Mouse (Mus musculus): ENCODE measurements around the gene Rnf216. TPM values are rescaled to one million over a fixed set of nuclear protein-coding genes. Genes with fewer than 3 reads are reported as not detected.

Gene Rnf216
- total and polyA plus RNA-seq, 3 experiments: 15.5 to 30.7 (median 18.2) TPM

DNA sequence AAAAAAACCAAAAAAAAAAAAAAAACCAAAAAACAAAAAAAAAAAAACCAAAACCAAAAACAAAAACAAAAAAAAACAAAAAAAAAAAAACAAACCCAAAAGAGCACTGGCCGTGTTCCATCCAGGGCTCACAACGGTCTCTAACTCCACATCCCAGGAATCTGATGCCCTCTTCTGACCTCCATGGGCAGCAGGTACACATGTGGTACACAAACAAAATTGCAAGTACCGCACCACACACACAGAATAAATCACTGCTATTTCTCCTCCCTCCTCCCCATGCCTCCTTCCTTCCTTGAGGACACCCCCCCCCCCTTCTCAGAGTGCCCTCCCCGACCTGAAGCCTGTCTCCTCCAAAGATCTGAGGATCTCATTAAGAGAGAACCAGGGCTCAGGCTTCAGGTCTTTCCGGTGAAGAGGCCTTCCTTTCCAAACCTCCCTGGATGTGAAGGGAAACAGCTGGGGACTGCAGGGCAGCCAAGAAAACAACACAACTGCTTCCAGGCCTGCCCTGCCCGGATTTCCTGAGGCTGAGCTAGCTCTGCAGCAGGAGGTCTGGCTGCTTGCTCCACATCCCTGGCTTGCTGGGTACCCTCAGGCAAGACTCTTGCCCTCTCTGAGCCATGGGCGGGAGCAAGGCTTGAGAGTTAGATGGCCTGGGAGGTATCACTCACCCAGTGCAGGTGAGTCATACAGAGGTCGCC lies 167.7 kb downstream of the Rnf216 start:
- DNase-seq (ENCODE audit: extremely low read depth): no peak
- Histone ChIP-seq H3K9ac (ENCODE audit: insufficient read depth, low read depth) (no peak overlapping the region), H3K4me3 (replicated peaks in 1 of 3; ENCODE audit: low read depth in 2 of 3, low read length in 2 of 3, poor library complexity in 1 of 3) (no peak overlapping the region), H3K9me3 (replicated peaks; ENCODE audit: low read length) (peaks cover 5% of the 10 kb centered on the region), H3K4me2 (ENCODE audit: insufficient read depth, low read depth, poor library complexity, severe bottlenecking) (no peak overlapping the region), H3K27ac (ENCODE audit: insufficient read depth, low read depth) (no peak overlapping the region), H3K79me2 (replicated peaks; ENCODE audit: control insufficient read depth, extremely low read depth, insufficient read depth, poor library complexity, severe bottlenecking) (no peaks in the 10 kb centered on the region), H3K27me3 (replicated peaks) (no peaks in the 10 kb centered on the region), H3K36me3 (replicated peaks in 1 of 2; ENCODE audit: control insufficient read depth in 1 of 2, insufficient read depth in 1 of 2, low read length in 1 of 2) (no peaks in the 10 kb centered on the region), H3K4me1 (ENCODE audit: control insufficient read depth in 1 of 2, insufficient read depth in 2 of 2) (peaks cover 23 to 39% of the 10 kb centered on the region in 2 experiments)
- in situ Hi-C loops (cut with MboI; ENCODE audit: low pct_ligation_motif_present, low pct_unique_long_range_greater_than_20kb, low sequenced_read_pairs) (loop anchor here (25.0 kb wide), 1 partner anchor 342 kb away; the partner anchor contains the start of gene Zfp853), dilution Hi-C loops (cut with MboI; ENCODE audit: extremely low pct_ligation_motif_present, extremely low pct_unique_long_range_greater_than_20kb, low sequenced_read_pairs) (no loop called here)
- TF ChIP-seq ZNF384 (IDR thresholded peaks at IDR 0.05; ENCODE audit: low read depth, low read length) (peak; percentile 64; the same call in 1 of the 2 replicates), HCFC1 (IDR thresholded peaks at IDR 0.05; ENCODE audit: low read depth, low read length) (no peak), EP300 (IDR thresholded peaks at IDR 0.05; ENCODE audit: low read length) (no peak), MAZ (IDR thresholded peaks at IDR 0.05; ENCODE audit: low read depth, low read length) (no peak)

Other genes with a start within 250 kb of the Rnf216 start
- 5.0 and 6.4 TPM in 2 replicates for gene Fbxl18, start 217.6 kb downstream of the Rnf216 start, total RNA-seq (2012; rRNA removed)
- gene Fbxl18, start 217.6 kb downstream of the Rnf216 start, total RNA-seq (2014; rRNA removed): 2.3 and 3.7 TPM in 2 replicates
- gene Fbxl18, start 217.6 kb downstream of the Rnf216 start, polyA plus RNA-seq (2012; ENCODE audit: insufficient read length, low read depth): 5.0 and 5.5 TPM in 2 replicates
- gene Actb, start 206.2 kb downstream of the Rnf216 start, total RNA-seq (2012; rRNA removed): 4,756 and 5,246 TPM in 2 replicates
- 3,882 and 4,152 TPM in 2 replicates for gene Actb, start 206.2 kb downstream of the Rnf216 start, total RNA-seq (2014; rRNA removed)
- gene Actb, start 206.2 kb downstream of the Rnf216 start, polyA plus RNA-seq (2012; ENCODE audit: insufficient read length, low read depth): 3,023 and 5,048 TPM in 2 replicates
- 51.7 and 65.3 TPM in 2 replicates for gene Fscn1, start 152.7 kb downstream of the Rnf216 start, total RNA-seq (2012; rRNA removed)
- gene Fscn1, start 152.7 kb downstream of the Rnf216 start, total RNA-seq (2014; rRNA removed): 18.2 and 19.7 TPM in 2 replicates
- gene Fscn1, start 152.7 kb downstream of the Rnf216 start, polyA plus RNA-seq (2012; ENCODE audit: insufficient read length, low read depth): 70.4 and 75.7 TPM in 2 replicates
- not detected in 2 replicates for gene Olfr718-ps1, start 34.6 kb upstream of the Rnf216 start, total RNA-seq (2012; rRNA removed)
- not detected in 2 replicates for gene Olfr718-ps1, start 34.6 kb upstream of the Rnf216 start, total RNA-seq (2014; rRNA removed)
- gene Olfr718-ps1, start 34.6 kb upstream of the Rnf216 start, polyA plus RNA-seq (2012; ENCODE audit: insufficient read length, low read depth): not detected in 2 replicates
- gene Rbak, start 67.8 kb upstream of the Rnf216 start, total RNA-seq (2012; rRNA removed): 3.8 and 4.3 TPM in 2 replicates
- 4.9 and 5.1 TPM in 2 replicates for gene Rbak, start 67.8 kb upstream of the Rnf216 start, total RNA-seq (2014; rRNA removed)
- gene Rbak, start 67.8 kb upstream of the Rnf216 start, polyA plus RNA-seq (2012; ENCODE audit: insufficient read length, low read depth): 6.1 and 6.9 TPM in 2 replicates
- gene Spdye4b, start 68.0 kb upstream of the Rnf216 start, total RNA-seq (2012; rRNA removed): not detected in 2 replicates
- gene Spdye4b, start 68.0 kb upstream of the Rnf216 start, total RNA-seq (2014; rRNA removed): not detected in 2 replicates
- not detected in 2 replicates for gene Spdye4b, start 68.0 kb upstream of the Rnf216 start, polyA plus RNA-seq (2012; ENCODE audit: insufficient read length, low read depth)
- not detected in 2 replicates for gene Spdye4a, start 113.9 kb upstream of the Rnf216 start, total RNA-seq (2012; rRNA removed)
- not detected in 2 replicates for gene Spdye4a, start 113.9 kb upstream of the Rnf216 start, total RNA-seq (2014; rRNA removed)
- not detected in 2 replicates for gene Spdye4a, start 113.9 kb upstream of the Rnf216 start, polyA plus RNA-seq (2012; ENCODE audit: insufficient read length, low read depth)
- 12.4 and 12.8 TPM in 2 replicates for gene Zfp12, start 122.2 kb upstream of the Rnf216 start, total RNA-seq (2012; rRNA removed)
- 15.9 and 18.8 TPM in 2 replicates for gene Zfp12, start 122.2 kb upstream of the Rnf216 start, total RNA-seq (2014; rRNA removed)
- gene Zfp12, start 122.2 kb upstream of the Rnf216 start, polyA plus RNA-seq (2012; ENCODE audit: insufficient read length, low read depth): 11.2 and 13.1 TPM in 2 replicates
- gene Zfp316, start 157.0 kb upstream of the Rnf216 start, total RNA-seq (2012; rRNA removed): 2.3 and 3.6 TPM in 2 replicates
- 0.84 and 1.1 TPM in 2 replicates for gene Zfp316, start 157.0 kb upstream of the Rnf216 start, total RNA-seq (2014; rRNA removed)
- gene Zfp316, start 157.0 kb upstream of the Rnf216 start, polyA plus RNA-seq (2012; ENCODE audit: insufficient read length, low read depth): 2.0 and 2.1 TPM in 2 replicates
- gene Zfp853, start 180.6 kb upstream of the Rnf216 start, total RNA-seq (2012; rRNA removed): 0.13 TPM in 1 of 2 replicates, not detected in the other
- gene Zfp853, start 180.6 kb upstream of the Rnf216 start, total RNA-seq (2014; rRNA removed): not detected in 2 replicates
- gene Zfp853, start 180.6 kb upstream of the Rnf216 start, polyA plus RNA-seq (2012; ENCODE audit: insufficient read length, low read depth): 0.21 and 0.22 TPM in 2 replicates
- 32.7 and 39.7 TPM in 2 replicates for gene E130309D02Rik, start 202.4 kb upstream of the Rnf216 start, total RNA-seq (2012; rRNA removed)
- gene E130309D02Rik, start 202.4 kb upstream of the Rnf216 start, total RNA-seq (2014; rRNA removed): 22.8 and 23.7 TPM in 2 replicates
- gene E130309D02Rik, start 202.4 kb upstream of the Rnf216 start, polyA plus RNA-seq (2012; ENCODE audit: insufficient read length, low read depth): 51.8 and 63.7 TPM in 2 replicates
- gene Zdhhc4, start 216.3 kb upstream of the Rnf216 start, total RNA-seq (2012; rRNA removed): 16.3 and 18.7 TPM in 2 replicates
- gene Zdhhc4, start 216.3 kb upstream of the Rnf216 start, total RNA-seq (2014; rRNA removed): 19.9 and 22.7 TPM in 2 replicates
- 39.4 and 51.5 TPM in 2 replicates for gene Zdhhc4, start 216.3 kb upstream of the Rnf216 start, polyA plus RNA-seq (2012; ENCODE audit: insufficient read length, low read depth)
- not detected in 2 replicates for gene Grid2ip, start 244.3 kb upstream of the Rnf216 start, total RNA-seq (2012; rRNA removed)
- gene Grid2ip, start 244.3 kb upstream of the Rnf216 start, total RNA-seq (2014; rRNA removed): not detected in 2 replicates
- gene Grid2ip, start 244.3 kb upstream of the Rnf216 start, polyA plus RNA-seq (2012; ENCODE audit: insufficient read length, low read depth): not detected in 2 replicates

Measured in CH12.LX (cell line).